Mouse (Mus musculus): ENCODE data around the gene Tmem210. TPM values are rescaled to one million over a fixed set of nuclear protein-coding genes. Genes with fewer than 3 reads are reported as not detected.

The Tmem210 gene
- not detected in 2 replicates for polyA plus RNA-seq (2012)

DNA sequence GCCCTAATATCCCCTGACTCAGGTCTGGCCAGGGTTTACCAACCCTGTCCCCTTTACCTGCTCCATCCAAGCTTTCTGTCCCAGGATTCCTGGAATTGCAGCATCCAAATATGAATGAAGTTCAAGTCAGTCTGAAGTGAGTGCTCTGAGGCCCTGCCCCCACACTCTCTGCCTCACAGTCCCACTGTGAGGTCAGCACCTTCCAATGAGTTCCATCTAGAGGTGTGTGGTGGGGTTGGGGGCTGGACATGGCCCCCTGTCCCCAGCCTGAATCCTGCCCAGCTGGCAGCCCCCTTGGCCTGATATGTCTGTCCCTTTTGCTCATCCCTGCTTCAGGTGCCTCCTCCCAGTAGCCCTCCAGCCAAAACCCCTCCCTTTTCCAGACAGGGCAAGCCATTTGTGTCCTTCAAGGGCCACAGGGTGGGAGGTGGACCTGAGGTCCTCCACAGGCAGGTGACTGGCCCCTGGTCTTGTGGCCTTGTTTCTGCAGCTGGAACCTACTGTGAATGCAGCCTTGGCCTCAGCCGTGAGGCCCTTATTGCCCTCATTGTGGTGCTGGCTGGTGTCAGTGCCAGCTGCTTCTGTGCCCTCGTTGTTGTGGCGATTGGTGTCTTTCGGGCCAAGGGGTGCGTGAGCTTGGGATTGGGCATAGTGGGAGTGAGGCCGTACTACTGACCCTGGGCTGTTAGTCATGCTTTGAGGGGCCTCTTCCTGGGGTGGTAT, at the start of gene Tmem210:
Gene Tmem210, plus strand, starts transcription at position 219 of the 723 bp plus-strand sequence.
- TF ChIP-seq TAL1 (IDR thresholded peaks at IDR 0.05; ENCODE audit: low read length) (no peak), GATA1 (IDR thresholded peaks at IDR 0.05; ENCODE audit: low read length) (no peak)
- Histone ChIP-seq H3K9me3 (ENCODE audit: control insufficient read depth, low read length) (peaks cover 3% of the 10 kb centered on the region; the same call in 1 of the 2 replicates), H3K4me3 (replicated peaks) (no peak within 1 kb of the TSS), H3K4me1 (ENCODE audit: control insufficient read depth) (peaks cover 22% of the 10 kb centered on the region), H3K27me3 (ENCODE audit: control insufficient read depth) (peaks cover 53% of the 10 kb centered on the region), H3K36me3 (ENCODE audit: control insufficient read depth) (peaks cover 32% of the 10 kb centered on the region)

DNA sequence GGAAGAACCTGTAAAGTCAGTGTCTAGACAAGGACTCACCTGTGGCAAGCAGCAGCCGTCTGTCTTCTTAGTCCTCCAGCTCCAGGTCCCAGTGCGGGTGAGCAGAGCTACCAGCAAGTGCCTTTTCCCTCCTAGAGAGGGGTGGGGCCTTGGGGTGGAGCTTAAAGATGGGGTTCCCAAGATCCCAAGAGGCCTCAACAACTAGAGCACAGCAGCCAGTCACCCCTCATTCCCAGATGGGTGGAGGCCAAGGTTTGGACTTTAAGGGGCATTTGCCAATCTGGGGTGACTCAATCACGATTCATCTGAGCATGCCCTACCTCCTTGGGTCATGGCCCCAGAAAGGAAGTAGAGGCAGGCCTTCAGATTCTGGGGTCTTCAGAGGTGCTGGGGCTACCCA, 48.2 kb upstream of the Tmem210 start:
- Histone ChIP-seq H3K9me3 (ENCODE audit: control insufficient read depth, low read length) (no peaks in the 10 kb centered on the region), H3K4me1 (ENCODE audit: control insufficient read depth) (peaks cover 47% of the 10 kb centered on the region), H3K4me3 (replicated peaks) (no peak overlapping the region), H3K27me3 (ENCODE audit: control insufficient read depth) (peaks cover 44% of the 10 kb centered on the region), H3K36me3 (ENCODE audit: control insufficient read depth) (no peaks in the 10 kb centered on the region)
- no peak for TF ChIP-seq TAL1 (IDR thresholded peaks at IDR 0.05; ENCODE audit: low read length)
- no peak for TF ChIP-seq GATA1 (IDR thresholded peaks at IDR 0.05; ENCODE audit: low read length)

DNA sequence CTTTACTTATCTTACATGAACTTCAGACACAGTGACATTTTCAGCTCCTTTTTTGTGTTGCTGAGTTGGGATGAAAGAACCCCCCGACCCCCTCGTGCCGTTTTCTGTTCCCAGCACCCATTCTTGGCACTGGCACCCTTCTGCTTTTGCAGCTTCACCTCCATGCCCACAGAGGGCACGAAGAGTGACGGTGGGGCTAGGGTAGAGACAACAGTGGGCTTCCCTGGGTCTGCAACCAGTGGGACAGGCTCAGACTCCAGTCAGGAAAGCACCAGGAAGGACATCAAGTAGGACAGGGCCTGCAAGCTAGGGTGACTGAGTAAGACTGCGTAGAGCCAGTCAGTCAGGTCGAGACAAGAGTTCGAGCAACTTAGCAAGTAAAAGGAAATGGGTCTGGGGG, 47.6 kb upstream of the Tmem210 start:
- Histone ChIP-seq H3K36me3 (ENCODE audit: control insufficient read depth) (peaks cover 5% of the 10 kb centered on the region), H3K4me1 (ENCODE audit: control insufficient read depth) (peaks cover 47% of the 10 kb centered on the region), H3K27me3 (ENCODE audit: control insufficient read depth) (peaks cover 44% of the 10 kb centered on the region), H3K4me3 (replicated peaks) (peak overlapping the region; percentile 61), H3K9me3 (ENCODE audit: control insufficient read depth, low read length) (no peaks in the 10 kb centered on the region)
- no peak for TF ChIP-seq TAL1 (IDR thresholded peaks at IDR 0.05; ENCODE audit: low read length)
- no peak for TF ChIP-seq GATA1 (IDR thresholded peaks at IDR 0.05; ENCODE audit: low read length)

DNA sequence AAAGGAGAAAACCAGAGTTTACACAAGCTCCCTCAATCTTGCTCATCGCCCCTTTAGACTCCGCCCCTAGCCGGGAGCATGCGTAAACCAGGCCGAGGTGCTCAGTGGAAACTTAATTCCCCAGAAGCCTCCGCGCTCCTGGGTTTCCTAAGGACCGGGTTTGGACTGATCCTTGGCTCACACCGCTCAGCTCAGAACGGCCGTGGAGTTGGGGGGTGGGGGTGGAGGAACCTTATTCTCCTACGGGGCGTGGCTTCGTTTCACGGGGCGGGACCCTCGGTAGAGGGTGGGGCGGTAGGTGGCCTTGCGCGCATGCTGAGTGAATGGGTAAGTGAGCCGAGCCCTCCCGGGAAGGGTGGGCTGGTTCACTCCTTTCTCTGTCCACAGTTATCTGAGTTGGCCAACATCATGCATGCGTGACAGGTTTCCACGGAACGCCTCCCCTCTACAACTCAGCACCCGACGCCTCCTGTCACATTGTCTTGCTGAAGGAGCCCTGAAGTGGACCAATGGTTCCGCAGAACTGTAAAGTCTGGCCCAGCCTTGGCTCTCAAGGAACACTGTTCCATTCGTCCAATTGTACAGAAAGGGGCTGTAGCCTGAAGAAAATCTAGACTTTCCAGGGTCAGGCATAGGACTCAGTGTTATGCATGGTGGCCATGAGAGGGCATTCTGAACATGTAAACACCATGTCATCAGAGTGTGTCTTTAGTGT, 47.1 kb upstream of the Tmem210 start:
- Histone ChIP-seq H3K36me3 (ENCODE audit: control insufficient read depth) (peaks cover 11% of the 10 kb centered on the region), H3K27me3 (ENCODE audit: control insufficient read depth) (peaks cover 43% of the 10 kb centered on the region), H3K9me3 (ENCODE audit: control insufficient read depth, low read length) (no peaks in the 10 kb centered on the region), H3K4me3 (replicated peaks) (peak overlapping the region; percentile 61), H3K4me1 (ENCODE audit: control insufficient read depth) (peaks cover 47% of the 10 kb centered on the region)
- no peak for TF ChIP-seq GATA1 (IDR thresholded peaks at IDR 0.05; ENCODE audit: low read length)
- no peak for TF ChIP-seq TAL1 (IDR thresholded peaks at IDR 0.05; ENCODE audit: low read length)

DNA sequence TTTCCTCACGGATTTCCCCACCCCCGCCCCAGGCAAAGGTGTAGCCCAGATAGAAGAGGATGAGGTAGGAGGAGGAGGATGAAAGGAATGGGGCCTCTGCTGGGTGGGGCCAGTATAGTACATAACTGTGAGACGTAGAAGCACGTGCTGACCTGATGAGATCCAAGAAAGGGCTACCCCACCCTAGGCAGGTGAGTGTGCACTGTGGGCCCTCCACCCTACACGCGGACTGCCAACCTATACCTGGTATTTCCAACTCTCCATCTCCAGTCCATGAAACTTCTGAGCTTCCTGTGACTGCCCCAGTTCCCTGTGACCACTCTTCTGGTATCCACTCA, 46.5 kb upstream of the Tmem210 start:
- H3K4me3 ChIP-seq (replicated peaks) = peak overlapping the region; percentile 61

DNA sequence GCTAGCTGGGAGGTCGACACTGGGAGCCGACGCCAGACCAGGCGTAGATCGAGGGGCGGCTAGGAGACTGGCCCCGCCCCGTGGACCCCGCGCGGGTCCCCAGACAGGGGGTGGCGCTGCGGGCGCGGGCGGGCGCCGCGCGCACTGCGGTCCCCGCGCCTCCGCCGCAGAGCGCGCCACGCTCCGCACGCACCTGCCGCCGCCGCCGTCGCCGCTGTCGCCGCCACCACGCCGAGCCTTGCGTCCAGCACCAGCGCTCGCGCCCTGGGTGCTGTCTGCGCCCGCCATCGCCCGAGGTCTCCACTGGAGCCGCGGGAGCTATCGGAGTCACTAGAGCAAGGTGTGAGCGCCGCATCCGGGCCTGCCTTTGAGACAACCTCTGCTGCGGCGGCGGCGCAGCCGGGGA, 45.8 kb upstream of the Tmem210 start, which contains the start of the genes Rnf208 and Cysrt1:
Gene Rnf208, plus strand, starts transcription at position 155 of the 406 bp plus-strand sequence.
Gene Cysrt1, minus strand, starts transcription at position 352 of the 406 bp plus-strand sequence.
- H3K4me3 ChIP-seq (replicated peaks) = peak within 1 kb of the TSS; percentile 61
- TF ChIP-seq GATA1 (IDR thresholded peaks at IDR 0.05; ENCODE audit: low read length) = no peak
- no peak for TF ChIP-seq TAL1 (IDR thresholded peaks at IDR 0.05; ENCODE audit: low read length)
- peaks cover 41% of the 10 kb centered on the region for H3K4me1 ChIP-seq (ENCODE audit: control insufficient read depth)
- peaks cover 36% of the 10 kb centered on the region for H3K27me3 ChIP-seq (ENCODE audit: control insufficient read depth)
- peaks cover 23% of the 10 kb centered on the region for H3K36me3 ChIP-seq (ENCODE audit: control insufficient read depth)
- no peaks in the 10 kb centered on the region for H3K9me3 ChIP-seq (ENCODE audit: control insufficient read depth, low read length)

More for the DNA sequence above, 46.5 kb upstream of the Tmem210 start:
- H3K36me3 ChIP-seq (ENCODE audit: control insufficient read depth) = peaks cover 16% of the 10 kb centered on the region
- H3K27me3 ChIP-seq (ENCODE audit: control insufficient read depth) = peaks cover 39% of the 10 kb centered on the region
- TF ChIP-seq GATA1 (IDR thresholded peaks at IDR 0.05; ENCODE audit: low read length) = no peak
- no peak for TF ChIP-seq TAL1 (IDR thresholded peaks at IDR 0.05; ENCODE audit: low read length)
- no peaks in the 10 kb centered on the region for H3K9me3 ChIP-seq (ENCODE audit: control insufficient read depth, low read length)
- peaks cover 43% of the 10 kb centered on the region for H3K4me1 ChIP-seq (ENCODE audit: control insufficient read depth)

DNA sequence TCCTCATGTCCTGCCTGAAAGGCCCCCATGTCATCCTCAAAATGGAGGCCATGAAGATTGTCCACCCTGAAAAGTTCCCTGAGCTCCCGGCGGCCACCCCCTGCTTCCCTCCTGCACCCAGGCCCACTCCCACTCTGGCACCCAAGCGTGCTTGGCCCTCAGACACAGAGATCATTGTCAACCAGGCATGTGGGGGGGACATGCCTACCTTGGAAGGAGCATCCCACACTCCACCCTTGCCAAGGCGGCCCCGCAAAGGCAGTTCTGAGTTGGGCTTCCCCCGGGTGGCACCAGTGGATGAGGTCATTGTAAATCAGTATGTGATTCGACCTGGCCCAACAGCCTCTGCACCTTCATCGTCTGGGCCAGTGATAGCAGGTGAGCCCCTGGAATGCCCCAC, 44.6 kb upstream of the Tmem210 start:
- TF ChIP-seq GATA1 (IDR thresholded peaks at IDR 0.05; ENCODE audit: low read length) (no peak), TAL1 (IDR thresholded peaks at IDR 0.05; ENCODE audit: low read length) (no peak)
- Histone ChIP-seq H3K4me1 (ENCODE audit: control insufficient read depth) (peaks cover 41% of the 10 kb centered on the region), H3K36me3 (ENCODE audit: control insufficient read depth) (peaks cover 36% of the 10 kb centered on the region), H3K9me3 (ENCODE audit: control insufficient read depth, low read length) (no peaks in the 10 kb centered on the region), H3K4me3 (replicated peaks) (no peak overlapping the region), H3K27me3 (ENCODE audit: control insufficient read depth) (peaks cover 34% of the 10 kb centered on the region)

DNA sequence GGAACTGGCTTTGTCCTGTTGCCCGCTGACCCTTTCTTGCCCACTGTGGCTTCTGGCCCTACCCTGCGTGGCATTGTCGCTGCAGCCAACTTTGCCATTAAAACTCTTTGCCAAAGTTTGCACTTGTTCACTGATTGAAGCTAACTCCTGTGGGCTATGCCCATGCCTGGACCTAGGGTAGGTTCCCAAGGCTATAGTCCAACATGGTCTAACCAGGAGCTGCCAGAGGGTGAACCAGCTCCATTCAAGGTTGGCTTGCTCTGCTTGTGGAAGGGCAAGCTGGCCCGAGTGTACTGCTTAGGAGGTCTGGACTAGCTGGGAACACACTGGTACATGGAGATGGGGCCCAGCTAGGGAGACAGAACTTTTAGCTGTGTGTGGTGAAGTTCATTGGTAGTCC, 43.8 kb upstream of the Tmem210 start:
- TF ChIP-seq GATA1 (IDR thresholded peaks at IDR 0.05; ENCODE audit: low read length) = no peak
- no peak for TF ChIP-seq TAL1 (IDR thresholded peaks at IDR 0.05; ENCODE audit: low read length)
- peaks cover 36% of the 10 kb centered on the region for H3K4me1 ChIP-seq (ENCODE audit: control insufficient read depth)
- peaks cover 44% of the 10 kb centered on the region for H3K36me3 ChIP-seq (ENCODE audit: control insufficient read depth)
- no peaks in the 10 kb centered on the region for H3K9me3 ChIP-seq (ENCODE audit: control insufficient read depth, low read length)
- H3K27me3 ChIP-seq (ENCODE audit: control insufficient read depth) = peaks cover 34% of the 10 kb centered on the region
- no peak overlapping the region for H3K4me3 ChIP-seq (replicated peaks)
